ENCODE assay signal across 10 mouse cellular contexts in the genomic region with DNA sequence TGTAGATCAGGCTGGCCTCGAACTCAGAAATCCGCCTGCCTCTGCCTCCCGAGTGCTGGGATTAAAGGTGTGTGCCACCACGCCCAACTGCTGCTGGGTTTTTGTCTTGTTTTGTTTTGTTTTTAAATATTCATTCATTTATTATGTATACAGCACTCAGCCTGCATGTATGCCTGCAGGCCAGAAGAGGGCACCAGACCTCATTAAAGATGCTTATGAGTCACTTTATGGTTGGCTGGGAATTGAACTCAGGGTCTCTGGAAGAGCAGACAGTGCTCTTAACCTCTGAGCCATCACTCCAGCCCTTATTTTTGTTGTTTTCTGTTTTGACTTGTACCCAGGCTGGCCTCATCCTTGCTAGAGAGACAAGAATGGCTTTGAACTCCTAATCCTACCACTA. TPM values are rescaled to one million over a fixed set of nuclear protein-coding genes. Genes with fewer than 3 reads are reported as not detected.
DNase-seq lines count a peak whose midpoint lies in the region; ATAC-seq and TF ChIP-seq lines count a peak whose summit lies in the region.
"Had no signal": no experiment of that assay in that cellular context is flagged by ENCODE, and none has a peak within 500 bp of the region (broad histone marks: within the 10 kb centered on the region; RNA-seq: fewer than 3 reads in every experiment).

No protein-coding gene starts in this region.

- peaks cover 5% of the 10 kb centered on the region; the same call in 1 of the 2 replicates for H3K4me1 ChIP-seq in forebrain, postnatal 0 days (ENCODE audit: insufficient read depth)
- peaks cover 2% of the 10 kb centered on the region; the same call in 1 of the 2 replicates for H3K4me1 ChIP-seq in forebrain, embryonic 11.5 days (replicated peaks; ENCODE audit: control insufficient read depth, insufficient read depth, low read length)
- H3K4me1 ChIP-seq in liver, postnatal 0 days (ENCODE audit: insufficient read depth), result peaks cover 7% of the 10 kb centered on the region; the same call in 1 of the 2 replicates

- H3K9ac ChIP-seq in forebrain, postnatal 0 days, result no peak overlapping the region
- H3K9ac ChIP-seq in forebrain, embryonic 11.5 days (ENCODE audit: low read length), result no peak overlapping the region
- no peak overlapping the region for H3K9ac ChIP-seq in liver, postnatal 0 days (replicated peaks)

- H3K9me3 ChIP-seq in forebrain, postnatal 0 days (ENCODE audit: low read length), result no peaks in the 10 kb centered on the region
- no peaks in the 10 kb centered on the region for H3K9me3 ChIP-seq in forebrain, embryonic 11.5 days (ENCODE audit: control insufficient read depth, low read length)
- H3K9me3 ChIP-seq in liver, postnatal 0 days (ENCODE audit: low read length), result no peaks in the 10 kb centered on the region
- H3K9me3 ChIP-seq: forebrain, embryonic 10.5 days had no signal

- ATAC-seq in forebrain, postnatal 0 days, result no peak
- ATAC-seq in forebrain, embryonic 11.5 days (replicated peaks; ENCODE audit: low FRiP score), result no peak
- ATAC-seq in liver, postnatal 0 days, result no peak
- ATAC-seq in cerebellum, adult (ENCODE audit: insufficient number of reproducible peaks, low FRiP score, low TSS enrichment), result no peak

- H3K4me3 ChIP-seq in forebrain, postnatal 0 days (ENCODE audit: low read depth, low read length), result no peak overlapping the region
- H3K4me3 ChIP-seq in forebrain, embryonic 11.5 days (ENCODE audit: low read depth, low read length), result no peak overlapping the region
- H3K4me3 ChIP-seq in liver, postnatal 0 days (ENCODE audit: low read depth, low read length), result no peak overlapping the region
- H3K4me3 ChIP-seq: forebrain, embryonic 10.5 days had no signal

- WGBS in forebrain, postnatal 0 days, result 70% methylated on average over 4 of the region's 4 CpGs
- 84% methylated on average over 4 of the region's 4 CpGs for WGBS in forebrain, embryonic 11.5 days
- WGBS in liver, postnatal 0 days (ENCODE audit: insufficient replicate concordance), result 71% methylated on average over 4 of the region's 4 CpGs

- no peak for TF ChIP-seq EP300 in liver, postnatal 0 days (IDR thresholded peaks at IDR 0.05; ENCODE audit: low read depth)

- no peak overlapping the region for H3K27ac ChIP-seq in forebrain, postnatal 0 days (ENCODE audit: low read depth, low read length)
- no peak overlapping the region for H3K27ac ChIP-seq in forebrain, embryonic 11.5 days (ENCODE audit: low read depth, low read length)
- H3K27ac ChIP-seq in liver, postnatal 0 days (ENCODE audit: low read depth), result no peak overlapping the region
- H3K27ac ChIP-seq: forebrain, embryonic 10.5 days had no signal

- H3K4me2 ChIP-seq in forebrain, postnatal 0 days (ENCODE audit: low read depth), result no peak overlapping the region
- no peak overlapping the region for H3K4me2 ChIP-seq in forebrain, embryonic 11.5 days (ENCODE audit: low read depth, low read length, severe bottlenecking)
- H3K4me2 ChIP-seq in liver, postnatal 0 days (ENCODE audit: low read depth, low read length), result no peak overlapping the region

- DNase-seq in forebrain, postnatal 0 days, result peak; percentile 44
- DNase-seq in forebrain, embryonic 11.5 days (ENCODE audit: low spot score), result no peak
- DNase-seq in thymus, postnatal 0 days (ENCODE audit: low spot score), result peak; percentile 50
- no peak for DNase-seq in thymus, adult 18-20 months
- peak; percentile 32 for DNase-seq in liver, postnatal 0 days
- DNase-seq in layer of hippocampus, postnatal 36 days, result no peak
- no peak for DNase-seq in kidney, adult 11 months

- H3K27me3 ChIP-seq in forebrain, postnatal 0 days (ENCODE audit: insufficient read depth, low read length), result no peaks in the 10 kb centered on the region
- no peaks in the 10 kb centered on the region for H3K27me3 ChIP-seq in forebrain, embryonic 11.5 days (ENCODE audit: control insufficient read depth, insufficient read depth, low read length)
- no peaks in the 10 kb centered on the region for H3K27me3 ChIP-seq in liver, postnatal 0 days (ENCODE audit: insufficient read depth, low read length)

- peak; percentile 68 for TF ChIP-seq CTCF in forebrain, postnatal 0 days (IDR thresholded peaks at IDR 0.05; ENCODE audit: low read depth)
- TF ChIP-seq CTCF in liver, postnatal 0 days (IDR thresholded peaks at IDR 0.05; ENCODE audit: low read depth), result peak; percentile 73

- H3K36me3 ChIP-seq in forebrain, postnatal 0 days (ENCODE audit: insufficient read depth), result peaks cover 16% of the 10 kb centered on the region
- no peaks in the 10 kb centered on the region; the same call in 1 of the 2 replicates for H3K36me3 ChIP-seq in forebrain, embryonic 11.5 days (ENCODE audit: control insufficient read depth, insufficient read depth, low read length)
- H3K36me3 ChIP-seq in liver, postnatal 0 days (replicated peaks; ENCODE audit: insufficient read depth, low read length), result peaks cover 11% of the 10 kb centered on the region

RNA-seq across cellular contexts. Expression of gene 4931414P19Rik, which starts 4.2 kb away (rescaled TPM):
- 6.5 and 12.8 TPM in 2 replicates for total RNA-seq in forebrain, postnatal 0 days (2014; rRNA removed)
- polyA plus RNA-seq in forebrain, postnatal 0 days (2015; fragmentation: Nextera tagmentation; extraction: Ambion mirVana), result 2.2 and 3.1 TPM in 2 replicates
- 9.6 and 9.9 TPM in 2 replicates for polyA plus RNA-seq in forebrain, embryonic 11.5 days (2014; fragmentation: Nextera tagmentation; extraction: Ambion mirVana)
- polyA plus RNA-seq in thymus, postnatal 0 days (2015; fragmentation: Nextera tagmentation; extraction: Ambion mirVana), result 4.7 and 5.0 TPM in 2 replicates
- 1.2 and 1.4 TPM in 2 replicates for polyA plus RNA-seq in liver, postnatal 0 days (2015; fragmentation: Nextera tagmentation; extraction: Ambion mirVana)
- 1 to 10 TPM; 4.7 to 5.5 TPM for total RNA-seq in layer of hippocampus, postnatal 36 days (2021)

RNA-seq across cellular contexts. Expression of gene Psmb5, which starts 7.9 kb away (rescaled TPM):
- total RNA-seq in forebrain, postnatal 0 days (2014; rRNA removed), result 180 and 239 TPM in 2 replicates
- 420 and 499 TPM in 2 replicates for polyA plus RNA-seq in forebrain, postnatal 0 days (2015; fragmentation: Nextera tagmentation; extraction: Ambion mirVana)
- 414 and 455 TPM in 2 replicates for polyA plus RNA-seq in forebrain, embryonic 11.5 days (2014; fragmentation: Nextera tagmentation; extraction: Ambion mirVana)
- polyA plus RNA-seq in thymus, postnatal 0 days (2015; fragmentation: Nextera tagmentation; extraction: Ambion mirVana), result 387 and 424 TPM in 2 replicates
- polyA plus RNA-seq in liver, postnatal 0 days (2015; fragmentation: Nextera tagmentation; extraction: Ambion mirVana), result 148 and 157 TPM in 2 replicates
- 100 to 1,000 TPM; 203 to 230 TPM for total RNA-seq in layer of hippocampus, postnatal 36 days (2021)

RNA-seq across cellular contexts. Expression of gene Psmb11, which starts 11.3 kb away (rescaled TPM):
- under 0.01 TPM in 1 of 2 replicates, not detected in the other for total RNA-seq in forebrain, postnatal 0 days (2014; rRNA removed)
- 0.04 and 0.08 TPM in 2 replicates for polyA plus RNA-seq in forebrain, postnatal 0 days (2015; fragmentation: Nextera tagmentation; extraction: Ambion mirVana)
- polyA plus RNA-seq in forebrain, embryonic 11.5 days (2014; fragmentation: Nextera tagmentation; extraction: Ambion mirVana), result 0.05 TPM in 1 of 2 replicates, not detected in the other
- polyA plus RNA-seq in thymus, postnatal 0 days (2015; fragmentation: Nextera tagmentation; extraction: Ambion mirVana), result 82.4 and 117 TPM in 2 replicates
- polyA plus RNA-seq in liver, postnatal 0 days (2015; fragmentation: Nextera tagmentation; extraction: Ambion mirVana), result not detected in 2 replicates
- total RNA-seq in layer of hippocampus, postnatal 36 days (2021), result under 1 TPM; 0.23 to 0.27 TPM

RNA-seq across cellular contexts. Expression of gene Gm17606, which starts 30.8 kb away (rescaled TPM):
- total RNA-seq in forebrain, postnatal 0 days (2014; rRNA removed), result not detected in 2 replicates
- not detected in 2 replicates for polyA plus RNA-seq in forebrain, postnatal 0 days (2015; fragmentation: Nextera tagmentation; extraction: Ambion mirVana)
- polyA plus RNA-seq in forebrain, embryonic 11.5 days (2014; fragmentation: Nextera tagmentation; extraction: Ambion mirVana), result not detected in 2 replicates
- polyA plus RNA-seq in thymus, postnatal 0 days (2015; fragmentation: Nextera tagmentation; extraction: Ambion mirVana), result not detected in 2 replicates
- not detected in 2 replicates for polyA plus RNA-seq in liver, postnatal 0 days (2015; fragmentation: Nextera tagmentation; extraction: Ambion mirVana)
- not detected for total RNA-seq in layer of hippocampus, postnatal 36 days (2021)
- polyA plus RNA-seq: forebrain, embryonic 10.5 days; stomach, embryonic 14.5 days had no signal

RNA-seq across cellular contexts. Expression of gene Cdh24, which starts 31.2 kb away (rescaled TPM):
- total RNA-seq in forebrain, postnatal 0 days (2014; rRNA removed), result 15.6 and 21.7 TPM in 2 replicates
- 3.8 and 4.6 TPM in 2 replicates for polyA plus RNA-seq in forebrain, postnatal 0 days (2015; fragmentation: Nextera tagmentation; extraction: Ambion mirVana)
- polyA plus RNA-seq in forebrain, embryonic 11.5 days (2014; fragmentation: Nextera tagmentation; extraction: Ambion mirVana), result 10.5 and 12.3 TPM in 2 replicates
- polyA plus RNA-seq in thymus, postnatal 0 days (2015; fragmentation: Nextera tagmentation; extraction: Ambion mirVana), result 5.2 and 5.4 TPM in 2 replicates
- 0.09 and 0.11 TPM in 2 replicates for polyA plus RNA-seq in liver, postnatal 0 days (2015; fragmentation: Nextera tagmentation; extraction: Ambion mirVana)
- 10 to 100 TPM; 23.6 to 24.5 TPM for total RNA-seq in layer of hippocampus, postnatal 36 days (2021)

Comparison
In these comparisons a context has a peak if more than half of its experiments do, and no peak if none do; other contexts are left out.
1. DNase-seq: peak in forebrain, postnatal 0 days (single experiment), thymus, postnatal 0 days (single experiment) and liver, postnatal 0 days (single experiment); none in forebrain, embryonic 11.5 days (single experiment), thymus, adult 18-20 months (0 of 2), layer of hippocampus, postnatal 36 days (0 of 2) and kidney, adult 11 months (single experiment).
2. RNA of gene Psmb11, which starts 11.3 kb away (polyA plus RNA-seq): 82.4 to 117 TPM in thymus, postnatal 0 days; 0.04 to 0.08 TPM in forebrain, postnatal 0 days, 0.05 TPM in forebrain, embryonic 11.5 days and not detected in liver, postnatal 0 days; every median in the first group is over 10 times any median in the second.